Mouse (Mus musculus) heart, adult 9 months (tissue): ENCODE results near the gene Neu1.
"Not testable (repeated sequence)": the region's sequence is repeated elsewhere in the genome, so short reads cannot be mapped to it uniquely, and the experiment has no call there.

Experiments
- DNase-seq, 2 experiments: peaks; one replicate each; pipeline ENCODE4 v3.0.0; 2022; ENCODE audit warnings: low spot score in 2 of 2

The Neu1 gene

DNA sequence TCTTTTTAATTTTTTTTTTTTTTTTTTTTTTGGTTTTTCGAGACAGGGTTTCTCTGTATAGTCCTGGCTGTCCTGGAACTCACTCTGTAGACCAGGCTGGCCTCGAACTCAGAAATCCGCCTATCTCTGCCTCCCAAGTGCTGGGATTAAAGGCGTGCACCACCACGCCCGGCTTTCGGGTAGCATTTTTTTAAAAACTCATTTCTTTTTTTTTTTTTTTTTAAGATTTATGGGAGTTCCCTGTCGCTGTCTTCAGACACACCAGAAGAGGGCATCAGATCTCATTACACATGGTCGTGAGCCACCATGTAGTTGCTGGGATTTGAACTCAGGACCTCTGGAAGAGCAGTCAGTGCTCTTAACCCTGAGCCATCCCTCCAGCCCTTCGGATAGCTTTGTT, 29.1 kb upstream of the Neu1 start:
- not testable (repeated sequence) for DNase-seq

DNA sequence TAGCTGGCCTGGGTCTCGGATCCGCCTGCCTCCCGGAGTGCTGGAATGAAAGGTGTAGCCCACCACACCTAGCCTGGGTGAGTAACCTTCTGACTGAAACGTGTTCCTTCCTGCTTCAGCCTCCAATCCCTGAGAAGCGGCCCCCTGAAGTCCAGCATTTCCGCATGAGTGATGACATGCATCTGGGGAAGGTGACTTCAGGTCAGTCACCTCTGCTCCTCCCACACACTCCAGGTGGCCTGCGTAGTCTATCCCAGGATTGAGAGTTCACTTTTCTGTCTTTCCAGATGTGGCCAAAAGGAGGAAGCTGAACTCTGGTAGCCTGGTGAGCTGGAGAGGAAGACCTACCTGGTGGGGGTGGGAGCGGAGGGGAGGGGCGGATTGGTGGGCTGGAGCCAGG, 28.2 kb upstream of the Neu1 start:
- no peak for DNase-seq

DNA sequence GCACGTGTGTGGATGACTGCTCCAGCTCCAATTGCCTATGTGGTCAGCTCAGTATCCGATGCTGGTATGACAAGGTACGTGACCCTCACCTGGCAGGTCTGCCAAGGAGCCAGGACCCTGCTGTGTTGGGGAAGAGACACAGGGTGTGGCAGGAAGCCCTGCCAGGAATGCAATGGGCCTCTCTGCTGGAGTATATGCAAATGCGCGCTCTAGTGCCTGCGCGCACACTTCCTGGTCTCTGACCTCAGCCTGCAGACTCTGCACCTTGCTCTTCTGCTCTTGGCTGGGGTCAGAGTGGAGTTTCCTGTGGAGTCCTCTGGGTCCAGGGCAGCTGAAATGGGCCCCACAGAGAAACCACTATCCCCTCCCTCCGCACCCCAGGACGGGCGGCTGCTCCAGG, 20.1 kb upstream of the Neu1 start:
- no peak for DNase-seq

DNA sequence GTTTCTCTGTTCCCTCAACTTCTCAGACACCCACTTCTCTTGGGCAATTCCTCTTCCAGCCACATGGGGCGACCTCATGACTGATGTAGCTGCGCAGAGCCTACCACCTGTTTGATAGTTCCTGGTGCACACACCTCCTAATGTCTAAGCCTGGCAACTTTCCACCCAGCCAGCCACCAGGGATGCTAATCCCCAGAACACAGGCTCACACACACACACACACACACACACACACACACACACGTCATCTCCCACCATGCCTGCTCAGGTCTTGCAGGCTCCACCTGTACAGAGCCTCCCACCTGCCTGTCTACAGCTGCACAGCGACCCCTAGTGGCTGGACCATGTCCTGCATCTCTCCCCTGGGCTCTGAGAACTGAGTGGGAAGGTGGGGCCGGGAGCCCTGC, 19.1 kb upstream of the Neu1 start:
- peak; percentile 57 to 65 for DNase-seq

DNA sequence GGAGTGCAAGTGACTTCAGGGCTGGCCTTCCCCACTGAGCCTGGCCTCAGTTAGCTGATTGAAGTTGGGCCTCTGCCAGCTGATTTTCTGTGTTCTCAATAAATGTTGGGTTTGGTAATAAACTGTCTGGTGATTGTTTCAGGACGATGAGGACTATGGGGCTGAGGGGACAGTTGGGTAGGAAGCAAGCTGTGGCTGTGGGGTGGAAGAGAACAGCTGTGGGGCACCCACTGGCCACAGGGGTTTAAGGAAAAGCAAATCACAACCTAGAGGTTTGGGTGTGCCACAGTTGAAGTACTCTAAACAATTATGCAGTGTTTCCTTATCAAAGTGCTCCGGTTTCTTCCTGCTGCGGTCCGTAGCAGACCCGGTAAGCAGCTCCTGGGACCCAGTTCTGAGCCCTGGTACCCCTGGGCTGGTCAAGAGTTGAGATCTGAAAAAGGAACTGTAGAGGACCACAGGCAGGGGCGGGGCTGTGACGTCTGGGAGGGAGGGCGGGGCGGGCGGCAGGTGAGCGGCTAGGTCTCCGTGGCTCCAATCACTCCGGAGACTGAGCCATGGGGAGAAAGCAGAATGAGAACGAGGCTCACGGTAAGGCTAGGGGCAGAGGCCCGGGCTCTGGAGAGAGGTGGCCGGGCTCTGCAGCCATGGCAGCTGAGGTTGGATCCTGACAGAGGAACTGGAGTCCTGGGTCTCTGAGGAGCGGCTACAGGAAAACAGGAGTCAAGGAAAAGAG, 17.0 kb upstream of the Neu1 start, which contains the start of gene Slc44a4:
Gene Slc44a4, plus strand, starts transcription at position 537 of the 736 bp plus-strand sequence.
- no peak for DNase-seq

DNA sequence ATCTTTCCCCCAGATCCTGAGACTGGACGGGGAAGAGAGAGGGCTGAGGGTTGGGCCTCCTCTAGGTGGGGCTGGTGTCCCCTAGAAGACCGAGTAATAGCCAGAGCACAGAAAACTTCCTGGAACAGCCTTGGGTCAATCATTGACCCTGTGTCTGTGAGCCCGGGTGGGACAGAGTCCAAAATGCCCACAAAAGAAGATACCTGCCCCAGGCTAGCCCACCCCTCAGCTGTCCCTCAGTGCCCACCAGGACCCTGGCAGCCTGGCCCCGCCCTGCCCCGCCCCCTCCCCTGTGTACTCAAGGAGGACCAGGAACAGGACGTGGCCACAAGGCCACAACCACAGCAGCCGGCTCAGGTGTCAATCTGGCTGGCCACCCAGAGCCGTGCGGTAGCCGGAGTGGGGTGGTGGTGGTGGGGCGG, 15.6 kb upstream of the Neu1 start:
- DNase-seq: no peak

DNA sequence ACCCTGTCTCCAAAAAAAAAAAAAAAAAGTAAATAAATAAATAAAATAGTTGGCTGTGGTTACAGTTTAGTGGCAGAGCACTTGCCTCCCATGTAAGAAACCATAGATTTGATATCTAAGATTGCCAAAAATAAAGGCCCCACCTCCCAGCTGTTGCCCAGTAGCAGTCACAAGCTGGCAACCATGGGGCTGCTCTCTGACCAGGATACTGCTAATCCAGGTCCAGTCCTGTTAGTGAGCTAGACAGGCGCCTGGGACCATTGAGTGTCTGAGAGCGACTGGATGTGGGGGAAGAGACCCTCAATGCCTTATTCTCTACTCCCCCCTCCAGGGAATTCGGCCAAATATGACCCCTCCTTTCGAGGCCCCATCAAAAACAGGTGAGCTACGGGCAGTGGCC, 14.7 kb upstream of the Neu1 start:
- DNase-seq: no peak

DNA sequence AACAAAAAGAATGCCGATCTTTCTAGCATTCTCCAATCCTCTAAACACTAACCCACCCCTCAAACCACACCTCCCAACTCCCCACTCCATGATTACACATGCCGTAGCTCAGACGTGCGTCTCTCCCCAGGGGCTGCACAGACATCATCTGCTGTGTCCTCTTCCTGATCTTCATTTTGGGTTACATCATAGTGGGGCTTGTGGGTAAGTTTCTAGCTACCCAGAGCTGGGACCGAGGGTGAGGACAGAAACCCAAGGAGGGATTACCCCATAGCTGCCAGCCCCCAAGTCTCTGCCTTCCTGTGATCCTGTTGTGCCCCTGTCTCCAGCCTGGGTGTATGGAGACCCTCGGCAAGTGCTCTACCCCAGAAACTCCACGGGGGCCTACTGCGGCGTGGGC, 13.9 kb upstream of the Neu1 start:
- no peak for DNase-seq

DNA sequence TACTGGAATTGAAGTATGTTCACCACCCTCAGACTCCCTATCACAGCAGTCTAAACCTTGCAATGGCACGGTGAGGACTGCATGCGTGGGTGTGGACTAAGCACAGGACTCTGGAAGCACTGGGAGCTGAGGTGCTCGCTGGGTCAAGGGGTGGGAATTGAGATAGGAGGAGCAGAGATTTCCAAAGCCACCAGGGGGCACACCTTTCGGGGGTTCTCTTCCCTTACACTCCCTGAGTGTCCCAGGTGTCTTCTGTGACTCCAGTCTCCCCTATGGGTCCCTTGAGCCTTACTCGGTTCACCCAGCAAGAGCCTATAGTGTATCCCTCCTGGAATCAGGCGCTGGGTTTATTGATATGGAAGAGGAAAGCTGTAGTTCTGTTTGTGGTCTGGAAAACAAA, 8.1 kb upstream of the Neu1 start:
- no peak for DNase-seq

DNA sequence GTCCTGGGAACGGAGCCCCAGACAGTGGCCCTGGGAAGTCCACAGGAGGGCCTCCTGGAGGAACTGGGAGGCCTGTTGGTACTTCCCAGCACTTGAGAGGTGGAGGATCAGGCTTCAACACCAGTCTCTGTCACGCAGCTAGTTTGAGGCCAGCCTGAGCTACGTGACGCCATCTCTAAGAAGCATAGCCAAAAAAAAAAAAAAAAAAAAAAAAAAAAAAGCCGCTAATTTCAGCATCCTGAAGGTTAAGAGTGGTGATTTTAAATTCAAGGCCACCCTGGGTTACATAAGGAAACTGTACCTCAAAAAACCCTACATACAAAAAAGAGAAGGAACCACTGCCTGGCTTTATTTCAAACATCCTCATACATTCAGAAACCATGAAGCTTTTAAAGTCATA, 6.8 kb upstream of the Neu1 start:
- DNase-seq: no peak

DNA sequence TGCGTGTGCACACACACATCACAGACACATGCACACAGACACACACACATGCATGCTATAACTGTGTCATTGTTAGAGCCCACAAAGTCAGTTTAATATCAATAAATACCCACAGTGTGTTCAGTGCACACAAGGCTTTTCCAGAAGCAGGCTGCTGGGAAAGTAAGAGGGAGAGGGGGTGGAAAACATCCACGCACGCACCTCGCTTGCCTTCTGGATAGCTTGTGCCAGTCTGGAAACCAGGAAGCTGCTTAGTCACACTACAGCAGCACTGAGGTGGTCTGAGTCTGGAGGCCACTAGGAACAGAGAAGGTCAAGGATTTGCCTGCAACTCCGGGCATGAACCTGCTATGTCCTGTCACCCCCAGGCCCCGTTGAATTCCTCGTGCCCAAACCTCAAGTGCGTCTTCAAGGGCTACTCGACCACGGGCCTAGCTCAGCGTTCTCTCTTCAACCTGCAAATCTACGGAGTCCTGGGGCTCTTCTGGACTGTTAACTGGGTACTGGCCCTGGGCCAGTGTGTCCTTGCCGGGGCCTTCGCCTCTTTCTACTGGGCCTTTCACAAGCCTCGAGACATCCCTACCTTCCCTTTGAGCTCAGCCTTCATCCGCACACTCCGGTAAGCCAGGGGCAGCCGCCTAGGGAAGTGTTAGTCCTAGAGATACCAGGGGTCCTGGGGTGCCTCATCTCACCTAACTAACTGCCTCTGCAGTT, 3.6 kb upstream of the Neu1 start:
- DNase-seq: no peak

DNA sequence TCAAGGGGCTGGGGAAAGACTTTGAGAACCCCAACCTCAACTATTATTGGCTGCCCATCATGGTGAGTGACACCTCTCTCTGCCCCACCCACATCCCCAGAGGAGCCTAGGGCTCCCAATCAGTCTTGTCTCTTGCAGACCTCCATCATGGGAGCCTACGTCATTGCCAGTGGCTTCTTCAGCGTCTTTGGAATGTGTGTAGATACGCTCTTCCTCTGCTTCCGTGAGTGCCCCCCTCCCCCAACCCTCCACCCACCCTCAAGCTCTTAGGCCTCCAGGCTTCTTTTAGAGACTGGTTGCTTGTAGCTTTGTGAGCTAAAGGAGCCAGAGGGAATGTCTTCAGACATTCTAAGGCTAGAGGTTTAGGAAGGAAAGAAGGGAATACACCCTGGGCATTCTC, 2.2 kb upstream of the Neu1 start:
- no peak for DNase-seq

DNA sequence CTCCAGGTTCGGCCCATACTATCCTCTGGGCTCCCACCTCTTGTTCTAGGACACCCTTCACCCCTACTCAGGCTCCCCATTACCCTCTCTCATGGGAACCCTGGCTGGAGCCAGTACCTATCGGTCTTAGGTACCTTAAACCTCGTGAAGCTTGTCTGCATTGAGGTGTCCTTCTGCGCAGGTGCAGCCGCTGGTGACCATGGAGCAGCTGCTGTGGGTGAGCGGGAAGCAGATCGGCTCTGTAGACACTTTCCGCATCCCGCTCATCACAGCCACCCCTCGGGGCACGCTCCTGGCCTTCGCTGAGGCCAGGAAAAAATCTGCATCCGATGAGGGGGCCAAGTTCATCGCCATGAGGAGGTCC, 664 bp downstream of the Neu1 start:
- no peak for DNase-seq

DNA sequence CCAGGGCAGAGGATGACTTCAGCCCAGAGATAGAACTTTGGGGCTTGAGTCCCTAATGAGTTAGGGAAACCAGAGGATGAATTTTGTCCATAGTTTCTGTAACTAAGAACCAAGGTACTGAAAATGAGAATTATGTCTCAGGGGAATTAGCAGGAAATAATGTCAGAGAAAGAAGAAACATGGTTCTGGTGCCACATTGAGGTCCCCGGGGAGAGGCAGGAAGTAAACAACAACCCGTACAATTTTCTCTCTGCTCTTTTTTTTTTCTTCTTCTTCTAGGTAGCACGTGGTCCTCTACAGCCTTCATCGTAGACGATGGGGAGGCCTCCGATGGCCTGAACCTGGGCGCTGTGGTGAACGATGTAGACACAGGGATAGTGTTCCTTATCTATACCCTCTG, 1.2 kb downstream of the Neu1 start:
- DNase-seq: no peak

DNA sequence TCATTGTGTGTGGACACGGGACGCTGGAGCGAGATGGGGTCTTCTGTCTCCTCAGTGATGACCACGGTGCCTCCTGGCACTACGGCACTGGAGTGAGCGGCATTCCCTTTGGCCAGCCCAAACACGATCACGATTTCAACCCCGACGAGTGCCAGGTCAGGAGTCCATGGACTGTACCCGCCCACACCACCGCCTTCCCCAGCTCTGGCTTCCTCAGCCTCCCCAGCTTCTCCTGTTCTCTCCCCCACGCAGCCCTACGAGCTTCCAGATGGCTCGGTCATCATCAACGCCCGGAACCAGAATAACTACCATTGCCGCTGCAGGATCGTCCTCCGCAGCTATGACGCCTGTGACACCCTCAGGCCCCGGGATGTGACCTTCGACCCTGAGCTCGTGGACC, 3.0 kb downstream of the Neu1 start:
- DNase-seq: no peak

DNA sequence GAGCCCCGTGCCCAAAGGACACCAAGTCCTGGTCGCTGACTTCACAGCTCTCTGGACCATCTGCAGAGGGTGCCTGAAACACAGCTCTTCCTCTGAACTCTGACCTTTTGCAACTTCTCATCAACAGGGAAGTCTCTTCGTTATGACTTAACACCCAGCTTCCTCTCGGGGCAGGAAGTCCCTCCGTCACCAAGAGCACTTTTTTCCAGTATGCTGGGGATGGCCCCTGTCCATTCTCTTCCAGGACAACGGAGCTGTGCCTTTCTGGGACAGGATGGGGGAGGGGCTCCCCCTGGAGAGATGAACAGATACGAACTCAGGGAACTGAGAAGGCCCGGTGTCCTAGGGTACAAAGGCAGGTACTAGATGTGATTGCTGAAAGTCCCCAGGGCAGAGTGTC, 3.8 kb downstream of the Neu1 start:
- peak; percentile 35 to 60 for DNase-seq

DNA sequence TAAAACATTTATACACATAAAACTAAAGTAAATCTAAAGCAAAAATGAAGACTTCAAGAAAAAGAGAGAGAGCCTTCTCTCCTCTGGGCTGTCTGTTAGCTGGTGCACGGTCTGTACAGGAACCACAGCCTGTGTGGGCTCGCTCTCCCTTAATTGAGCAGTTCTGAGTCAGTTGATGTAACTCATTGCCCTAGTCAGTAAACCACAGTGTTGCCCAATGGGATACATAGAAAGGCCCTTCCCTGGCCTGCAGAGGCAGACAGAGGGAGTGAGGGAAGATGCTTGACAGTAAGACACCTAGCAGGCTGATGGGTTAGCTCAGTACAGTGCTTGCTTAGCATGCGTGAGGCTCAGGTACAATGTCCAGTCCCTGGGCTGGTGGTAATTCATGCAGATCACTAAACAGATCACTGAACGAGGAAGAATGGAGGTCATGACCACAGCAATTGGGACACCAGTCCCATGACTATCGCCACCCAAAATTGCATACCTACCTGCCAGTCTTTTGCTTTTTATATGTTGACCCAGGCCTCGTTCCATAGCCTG, 7.0 kb downstream of the Neu1 start:
- no peak for DNase-seq

DNA sequence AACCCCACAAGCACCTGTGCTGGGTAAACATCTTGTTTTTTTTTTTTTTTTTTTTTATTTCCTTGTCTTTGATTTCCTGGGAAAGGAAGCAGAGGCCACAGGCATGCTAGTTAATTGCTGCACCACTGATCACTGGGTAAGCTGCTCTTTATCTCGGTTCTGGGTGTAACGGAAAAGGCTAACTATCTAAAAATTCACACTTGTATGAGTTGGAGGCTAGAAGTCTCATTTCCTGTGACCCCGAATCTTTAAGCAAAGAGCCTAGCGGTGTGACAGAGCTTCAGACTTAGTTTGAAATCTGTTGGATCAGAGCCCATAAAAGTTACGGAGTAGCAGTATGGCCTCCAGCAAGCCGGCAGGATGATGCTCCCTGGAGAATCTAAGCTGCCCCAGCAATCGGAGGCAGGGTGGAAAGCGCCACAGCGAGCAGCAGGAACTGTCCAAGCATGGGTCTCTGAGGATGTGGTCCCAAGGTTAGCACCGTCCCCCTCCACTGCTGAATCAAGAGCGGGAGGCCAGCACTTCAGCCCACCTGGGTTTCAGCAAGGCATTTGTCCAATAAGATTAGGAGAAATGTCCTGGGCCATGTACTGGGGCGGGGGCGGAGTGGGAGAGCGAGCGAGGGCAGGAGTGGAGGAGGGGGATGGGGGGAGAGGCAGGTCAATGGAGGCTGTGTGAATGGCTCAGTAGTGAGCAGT, 10.4 kb downstream of the Neu1 start:
- DNase-seq: peak; percentile 47 to 48

DNA sequence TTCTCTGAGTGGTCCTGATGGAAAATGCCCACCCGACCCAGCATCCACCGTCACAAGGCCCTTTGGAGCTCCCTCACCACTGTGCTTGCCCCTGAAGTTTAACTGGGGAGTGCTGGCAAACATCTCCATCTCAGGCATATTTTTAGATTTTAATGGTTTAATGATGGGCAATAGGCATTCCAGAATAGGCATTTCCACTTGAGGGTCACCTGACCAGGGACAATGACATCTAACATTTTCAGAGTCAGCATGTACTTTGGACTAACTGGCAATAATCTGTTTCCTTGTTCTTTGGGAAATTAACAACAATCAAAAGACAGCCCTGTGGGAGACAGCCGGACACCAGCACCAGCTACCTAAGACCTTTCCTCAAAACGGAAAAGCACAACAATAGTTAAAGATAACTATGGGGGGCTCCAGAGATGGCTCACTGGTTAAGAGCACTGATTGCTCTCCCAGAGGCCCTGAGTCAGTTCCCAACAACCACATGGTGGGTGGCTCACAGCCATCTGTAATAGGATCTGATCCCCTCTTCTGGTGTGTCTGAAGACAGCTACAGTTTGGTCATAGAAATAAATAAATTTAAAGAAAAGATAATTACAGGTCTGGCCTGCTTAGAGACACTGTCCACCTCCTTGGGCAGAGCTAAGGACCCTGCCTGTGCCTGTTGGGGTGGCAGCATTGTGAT, 12.2 kb downstream of the Neu1 start:
- no peak for DNase-seq

DNA sequence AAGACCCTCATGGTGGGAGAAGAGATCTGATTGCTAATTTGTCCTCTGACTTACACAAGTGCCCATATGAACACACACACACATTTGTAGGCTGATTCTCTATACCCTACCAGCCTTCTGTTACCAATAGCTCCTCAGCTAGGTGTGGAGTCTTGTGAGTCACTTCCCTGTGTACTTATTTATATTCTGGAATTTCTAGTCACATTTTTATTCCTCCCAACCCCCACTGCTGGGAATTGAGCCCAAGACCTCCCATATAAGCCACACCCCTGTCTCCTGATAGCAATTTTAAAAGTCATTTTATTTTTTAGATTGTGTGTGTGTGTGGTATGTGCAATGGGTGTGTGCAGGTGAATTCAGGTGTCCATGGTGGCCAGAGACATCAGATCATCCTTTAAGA, 13.3 kb downstream of the Neu1 start:
- no peak for DNase-seq

DNA sequence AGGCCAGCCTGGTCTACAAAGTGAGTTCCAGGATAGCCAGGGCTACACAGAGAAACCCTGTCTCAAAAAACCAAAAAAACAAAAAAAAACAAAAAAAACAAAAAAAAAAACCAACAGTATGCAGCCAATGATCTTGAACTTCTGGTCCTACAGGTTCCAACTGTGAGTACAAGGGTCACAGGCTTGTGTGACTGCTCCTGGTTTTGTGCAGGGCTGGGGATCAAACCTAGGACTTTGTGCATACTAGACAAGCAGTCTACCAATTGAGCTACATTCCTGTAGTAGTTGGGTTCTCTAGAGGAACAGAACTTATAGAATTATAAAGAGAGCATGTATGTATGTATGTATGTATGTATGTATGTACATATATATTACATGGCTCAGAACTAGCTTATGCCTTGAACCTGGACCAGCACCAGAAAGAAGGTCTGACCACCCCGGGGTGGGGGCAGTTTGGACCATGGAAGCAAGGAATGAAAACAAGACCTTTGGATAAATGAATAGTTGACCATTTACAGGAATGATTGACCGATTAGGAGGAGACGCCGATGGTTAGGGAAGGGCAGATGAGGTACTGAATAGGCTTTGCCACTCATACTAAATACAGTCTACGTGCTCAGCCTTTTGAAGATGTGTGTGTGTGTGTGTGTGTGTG, 15.6 kb downstream of the Neu1 start:
- no peak for DNase-seq

DNA sequence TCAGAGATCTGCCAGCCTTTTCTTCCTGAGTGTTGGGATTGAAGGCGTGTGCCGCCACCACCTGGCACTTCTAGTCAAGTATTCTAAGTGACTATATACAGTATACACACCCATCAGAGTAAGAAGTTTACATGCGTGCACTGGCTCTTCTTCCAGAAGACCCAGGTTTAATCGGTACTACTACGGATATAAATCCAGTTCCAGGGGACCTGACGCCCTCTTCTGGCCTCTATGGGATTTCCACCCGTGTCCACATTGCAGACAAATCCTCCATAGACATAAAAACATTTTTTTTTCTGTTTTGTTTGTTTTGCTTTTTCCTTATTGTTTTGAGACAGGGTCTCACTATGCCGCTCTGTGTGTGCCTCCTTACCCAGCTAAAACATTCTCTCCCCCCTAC, 16.6 kb downstream of the Neu1 start:
- DNase-seq: no peak
